Mouse (Mus musculus) G1E-ER4 (cell line): ENCODE results near the gene Rnf145. TPM values are rescaled to one million over a fixed set of nuclear protein-coding genes. Genes with fewer than 3 reads are reported as not detected.

Experiments used
- GATA1 ChIP-seq: IDR thresholded peaks from one replicate; pipeline ENCODE4 v1.8.0; 2012; ENCODE audit warnings: low read length, inconsistent platforms
- polyA plus RNA-seq: library from polyadenylated mRNA; stranded (reverse); fragments of >175 nt; gene quantifications from 2 replicates; pipeline ENCODE4 v1.2.3, GENCODE M21; 2012

The Rnf145 gene
- polyA plus RNA-seq, 1 experiment: 246 TPM

DNA sequence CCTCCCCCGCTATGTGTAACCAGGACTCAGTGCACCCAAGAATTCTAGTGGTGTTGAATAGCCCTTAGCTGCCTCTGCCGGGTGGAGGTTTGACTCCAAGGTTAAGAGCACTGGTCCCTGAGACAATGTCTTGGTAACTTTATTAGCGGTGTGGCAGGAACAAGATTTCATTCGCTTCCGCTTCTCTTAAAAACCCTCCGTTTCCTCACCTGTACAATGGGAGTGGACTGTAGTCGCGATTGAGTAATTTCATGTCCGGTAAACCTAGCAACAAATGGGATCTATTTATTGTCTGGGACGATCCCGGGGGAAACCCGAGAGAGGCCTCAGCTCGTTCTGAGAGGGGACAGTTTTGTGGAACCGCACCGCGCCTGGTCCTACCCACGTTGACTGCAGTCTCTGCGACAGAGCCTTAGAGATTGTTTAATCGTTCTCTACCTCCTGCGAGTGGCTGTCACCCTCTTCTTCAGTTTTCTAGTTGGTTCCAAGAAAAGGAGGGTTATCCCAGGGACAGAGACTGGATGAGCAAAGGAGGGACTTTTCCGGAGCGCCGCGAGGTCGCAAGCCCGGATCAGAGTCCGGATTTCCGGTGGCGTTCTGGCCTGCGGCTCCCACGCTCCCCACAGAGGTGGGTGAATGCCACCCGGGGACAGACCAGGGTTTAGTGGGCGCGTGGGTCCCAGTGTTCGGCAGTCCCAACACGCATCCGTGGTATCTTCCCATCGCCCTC, 94.1 kb downstream of the Rnf145 start:
- no peak for TF ChIP-seq GATA1

DNA sequence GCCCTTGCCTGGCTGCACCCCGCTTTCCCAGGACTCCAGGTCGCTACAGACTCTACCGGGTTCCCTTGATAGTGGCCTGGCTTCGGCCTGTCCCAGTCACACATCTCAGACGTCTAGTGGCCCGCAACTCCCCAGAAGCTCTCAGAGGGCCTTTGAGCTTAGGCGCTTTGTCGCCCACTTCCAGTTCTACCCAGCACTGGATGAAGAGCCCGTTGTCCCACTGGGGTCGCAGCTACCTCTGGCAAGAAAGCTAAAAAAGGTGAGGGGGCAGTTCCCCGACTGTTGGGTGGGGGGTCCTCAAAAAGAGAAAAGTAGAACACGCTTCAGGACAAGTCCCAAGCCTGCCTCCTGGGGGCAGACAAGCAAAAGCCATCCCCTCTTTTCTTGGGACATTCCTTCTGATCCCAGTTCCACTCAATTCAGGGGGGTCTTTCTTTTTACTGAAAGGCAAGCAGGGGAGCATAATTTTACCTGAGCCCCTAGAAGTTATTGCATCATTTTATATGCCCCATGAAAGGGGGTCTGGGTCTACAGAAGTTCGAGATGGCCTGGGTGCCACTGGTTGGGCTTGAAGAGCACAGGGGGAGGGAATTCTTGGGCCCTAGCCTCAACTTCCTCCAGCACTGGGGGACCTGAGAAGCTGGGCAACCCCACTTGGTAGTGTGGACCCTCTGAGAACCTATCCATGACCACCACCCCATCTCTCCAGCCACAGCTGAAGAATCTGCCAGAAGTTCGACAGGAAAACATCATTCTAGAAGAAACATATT, 94.8 kb downstream of the Rnf145 start:
- TF ChIP-seq GATA1: no peak

Other genes with a start within 250 kb of the Rnf145 start
- gene Il12b, start 118.9 kb upstream of the Rnf145 start, polyA plus RNA-seq: not detected in 2 replicates
- 1.8 and 3.1 TPM in 2 replicates for gene Ublcp1, start 48.5 kb upstream of the Rnf145 start, polyA plus RNA-seq
- not detected in 2 replicates for gene Ebf1, start 98.4 kb downstream of the Rnf145 start, polyA plus RNA-seq